Mouse (Mus musculus) CH12.LX (cell line): ENCODE results near the gene Srp54a. TPM values are rescaled to one million over a fixed set of nuclear protein-coding genes. Genes with fewer than 3 reads are reported as not detected.
"Not testable (repeated sequence)": the region's sequence is repeated elsewhere in the genome, so short reads cannot be mapped to it uniquely, and the experiment has no call there.

Source experiments
- DNase-seq: peaks from one replicate; pipeline ENCODE4 v3.0.0-alpha.2; 2013; ENCODE audit errors: extremely low read depth
- H3K27ac ChIP-seq: 2 replicates; pipeline ENCODE4 v1.5.1; 2012; ENCODE audit warnings: low read depth, mild to moderate bottlenecking, control low read depth, moderate library complexity; ENCODE audit not compliant: insufficient read depth
- H3K27me3 ChIP-seq: replicated peaks from 2 replicates; pipeline ENCODE3; 2012; ENCODE audit warnings: inconsistent platforms
- H3K36me3 ChIP-seq, 2 experiments: replicated peaks in 1 of 2; 2 replicates each; pipeline versions ENCODE3 to v1.6.1; 2012; ENCODE audit warnings: inconsistent platforms in 1 of 2, low read length in 1 of 2, mild to moderate bottlenecking in 1 of 2, mixed read lengths in 1 of 2, moderate library complexity in 1 of 2; ENCODE audit not compliant: control insufficient read depth in 1 of 2, insufficient read depth in 1 of 2
- H3K4me1 ChIP-seq, 2 experiments: 2 replicates each; pipeline ENCODE4 v1.6.1; 2012; ENCODE audit warnings: inconsistent platforms in 1 of 2, moderate library complexity in 1 of 2; ENCODE audit not compliant: insufficient read depth in 2 of 2, control insufficient read depth in 1 of 2
- H3K4me2 ChIP-seq: 2 replicates; pipeline ENCODE4 v1.6.1; 2012; ENCODE audit warnings: low read depth, mild to moderate bottlenecking, control low read depth; ENCODE audit not compliant: poor library complexity, insufficient read depth, severe bottlenecking
- H3K4me3 ChIP-seq, 3 experiments: fragments of 150-350 bp in 1 of 3; sonication (generic) in 1 of 3; replicated peaks in 1 of 3; 2 replicates each; pipeline versions ENCODE3 to v1.5.1; 2011 to 2012; ENCODE audit warnings: low read depth in 2 of 3, low read length in 2 of 3, mild to moderate bottlenecking in 2 of 3, moderate library complexity in 2 of 3, control low read depth in 1 of 3, improper control_type of control experiment in 1 of 3, inconsistent platforms in 1 of 3, mixed read lengths in 1 of 3; ENCODE audit not compliant: poor library complexity in 1 of 3
- H3K79me2 ChIP-seq: replicated peaks from 2 replicates; pipeline ENCODE4 v1.6.1; 2012; ENCODE audit warnings: mild to moderate bottlenecking, moderate library complexity; ENCODE audit not compliant: control insufficient read depth, poor library complexity, insufficient read depth, severe bottlenecking; ENCODE audit errors: extremely low read depth
- H3K9ac ChIP-seq: 2 replicates; pipeline ENCODE4 v1.6.1; 2012; ENCODE audit warnings: low read depth, mild to moderate bottlenecking, control low read depth, moderate library complexity; ENCODE audit not compliant: insufficient read depth
- H3K9me3 ChIP-seq: replicated peaks from 2 replicates; pipeline ENCODE3; 2012; ENCODE audit warnings: low read length, inconsistent platforms, mixed read lengths
- dilution Hi-C: fragments of 300-500 bp; cut with MboI; formaldehyde crosslinking; loops from 2 replicates; pipeline ENCODE4 v1.14.3; 2020; ENCODE audit warnings: low sequenced_read_pairs; ENCODE audit not compliant: extremely low pct_unique_long_range_greater_than_20kb, extremely low pct_ligation_motif_present
- in situ Hi-C: fragments of 300-500 bp; cut with MboI; formaldehyde crosslinking; loops from 3 replicates; pipeline ENCODE4 v1.14.3; 2019; ENCODE audit warnings: low sequenced_read_pairs, low pct_ligation_motif_present, low pct_unique_long_range_greater_than_20kb, mixed read lengths
- polyA plus RNA-seq: library from polyadenylated mRNA; unstranded; fragments of >175 nt; gene quantifications from 2 replicates; pipeline ENCODE4 v1.2.1, GENCODE M21; 2012; ENCODE audit warnings: low read depth; ENCODE audit not compliant: insufficient read length
- total RNA-seq, 2 experiments: library from RNA; depleted of rRNA; stranded (reverse); fragments of 300-350 nt in 1 of 2; fragments of >200 nt in 1 of 2; gene quantifications; 2 replicates each; pipeline ENCODE4 v1.2.3; 2012 to 2014

Gene Srp54a
- total and polyA plus RNA-seq, 3 experiments = 70.7 to 126 (median 101) TPM

GRCm38 (mm10) chr12:55155449-55155783 is 75.4 kb downstream of the Srp54a start:
- H3K4me2 ChIP-seq, H3K27me3 ChIP-seq, H3K27ac ChIP-seq, H3K9me3 ChIP-seq, H3K9ac ChIP-seq, H3K4me1 ChIP-seq, DNase-seq, H3K4me3 ChIP-seq, in situ Hi-C loops, dilution Hi-C loops, H3K79me2 ChIP-seq, H3K36me3 ChIP-seq: not testable (repeated sequence)

Other genes starting within 250 kb of the Srp54a start
- gene Cfl2, start 217.4 kb upstream of the Srp54a start, total RNA-seq (2012; rRNA removed) = 6.1 and 7.1 TPM in 2 replicates
- 24.2 and 25.2 TPM in 2 replicates for gene Cfl2, start 217.4 kb upstream of the Srp54a start, total RNA-seq (2014; rRNA removed)
- 13.8 and 16.1 TPM in 2 replicates for gene Cfl2, start 217.4 kb upstream of the Srp54a start, polyA plus RNA-seq
- not detected in 2 replicates for gene Gm20403, start 93.7 kb upstream of the Srp54a start, total RNA-seq (2012; rRNA removed)
- gene Gm20403, start 93.7 kb upstream of the Srp54a start, total RNA-seq (2014; rRNA removed) = not detected in 2 replicates
- gene Gm20403, start 93.7 kb upstream of the Srp54a start, polyA plus RNA-seq = not detected in 2 replicates
- 41.7 and 51.2 TPM in 2 replicates for gene Baz1a, start 65.9 kb upstream of the Srp54a start, total RNA-seq (2012; rRNA removed)
- 89.0 and 95.0 TPM in 2 replicates for gene Baz1a, start 65.9 kb upstream of the Srp54a start, total RNA-seq (2014; rRNA removed)
- 55.6 and 56.0 TPM in 2 replicates for gene Baz1a, start 65.9 kb upstream of the Srp54a start, polyA plus RNA-seq
- gene 2700097O09Rik, start 152 bp upstream of the Srp54a start, total RNA-seq (2012; rRNA removed) = 14.8 and 16.8 TPM in 2 replicates
- 31.0 and 35.9 TPM in 2 replicates for gene 2700097O09Rik, start 152 bp upstream of the Srp54a start, total RNA-seq (2014; rRNA removed)
- 13.7 and 15.0 TPM in 2 replicates for gene 2700097O09Rik, start 152 bp upstream of the Srp54a start, polyA plus RNA-seq
- gene Fam177a, start 44.2 kb downstream of the Srp54a start, total RNA-seq (2012; rRNA removed) = 11.1 and 11.8 TPM in 2 replicates
- gene Fam177a, start 44.2 kb downstream of the Srp54a start, total RNA-seq (2014; rRNA removed) = 12.5 and 13.3 TPM in 2 replicates
- gene Fam177a, start 44.2 kb downstream of the Srp54a start, polyA plus RNA-seq = 3.6 TPM in 1 of 2 replicates, not detected in the other
- gene Srp54b, start 74.8 kb downstream of the Srp54a start, total RNA-seq (2012; rRNA removed) = 113 and 118 TPM in 2 replicates
- gene Srp54b, start 74.8 kb downstream of the Srp54a start, total RNA-seq (2014; rRNA removed) = 49.4 and 62.8 TPM in 2 replicates
- 59.1 and 78.6 TPM in 2 replicates for gene Srp54b, start 74.8 kb downstream of the Srp54a start, polyA plus RNA-seq
- not detected in 2 replicates for gene 1700047I17Rik2, start 119.3 kb downstream of the Srp54a start, total RNA-seq (2012; rRNA removed)
- gene 1700047I17Rik2, start 119.3 kb downstream of the Srp54a start, total RNA-seq (2014; rRNA removed) = not detected in 2 replicates
- gene 1700047I17Rik2, start 119.3 kb downstream of the Srp54a start, polyA plus RNA-seq = 15.1 and 17.6 TPM in 2 replicates
- 47.7 and 53.5 TPM in 2 replicates for gene Srp54c, start 149.9 kb downstream of the Srp54a start, total RNA-seq (2012; rRNA removed)
- gene Srp54c, start 149.9 kb downstream of the Srp54a start, total RNA-seq (2014; rRNA removed) = 104 and 107 TPM in 2 replicates
- 90.0 and 93.2 TPM in 2 replicates for gene Srp54c, start 149.9 kb downstream of the Srp54a start, polyA plus RNA-seq
- 25.7 and 27.9 TPM in 2 replicates for gene 1110008L16Rik, start 219.3 kb downstream of the Srp54a start, total RNA-seq (2012; rRNA removed)
- 32.6 and 37.0 TPM in 2 replicates for gene 1110008L16Rik, start 219.3 kb downstream of the Srp54a start, total RNA-seq (2014; rRNA removed)
- gene 1110008L16Rik, start 219.3 kb downstream of the Srp54a start, polyA plus RNA-seq = 26.8 and 28.9 TPM in 2 replicates
- 13.7 and 17.0 TPM in 2 replicates for gene Ppp2r3c, start 222.7 kb downstream of the Srp54a start, total RNA-seq (2012; rRNA removed)
- 31.1 and 34.5 TPM in 2 replicates for gene Ppp2r3c, start 222.7 kb downstream of the Srp54a start, total RNA-seq (2014; rRNA removed)
- gene Ppp2r3c, start 222.7 kb downstream of the Srp54a start, polyA plus RNA-seq = 29.9 and 36.8 TPM in 2 replicates